Mouse (Mus musculus) layer of hippocampus, postnatal 25 days (tissue): ENCODE results near the gene Gm11985. TPM values are rescaled to one million over a fixed set of nuclear protein-coding genes. Genes with fewer than 3 reads are reported as not detected.
A peak's percentile ranks its signal among the peaks of the same experiment; 100 is the strongest.

ENCODE experiments used
- DNase-seq, 2 experiments: peaks; one replicate each; pipeline ENCODE4 v3.0.0; 2022; ENCODE audit warnings: mixed read lengths in 2 of 2, low spot score in 1 of 2; ENCODE audit errors: extremely low spot score in 1 of 2
- total RNA-seq, 2 experiments: library from RNA; stranded (reverse); gene quantifications; 2 replicates each; pipeline ENCODE4 v1.2.3; 2021

The Gm11985 gene
- total RNA-seq, 2 experiments from 2014 or later = not detected

GRCm38 (mm10) chr11:7202206-7202605 is 13.8 kb upstream of the Gm11985 start:
- DNase-seq = no peak

DNA sequence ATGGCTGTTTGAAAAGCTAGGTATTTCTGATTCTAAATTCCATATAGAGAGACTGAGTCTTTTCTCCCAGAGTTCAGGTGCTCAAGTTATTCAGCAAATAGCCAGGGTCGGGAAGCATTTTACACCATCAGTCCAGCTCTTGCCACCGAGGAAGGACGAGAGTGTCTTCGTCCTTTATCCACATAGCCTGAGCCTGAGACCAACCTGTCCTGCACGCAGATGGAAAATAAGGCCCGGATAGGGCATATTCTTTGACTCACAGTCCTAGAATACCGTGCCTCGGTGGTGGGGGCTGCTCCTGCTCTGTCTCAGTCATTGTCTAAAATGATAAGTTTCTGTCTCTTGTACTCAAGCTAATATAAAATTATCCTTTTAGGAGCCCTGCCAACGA is 12.0 kb upstream of the Gm11985 start:
- DNase-seq = no peak

GRCm38 (mm10) chr11:7199736-7200392 is 11.5 kb upstream of the Gm11985 start:
- peak in 1 of 2 experiments; percentile 64 for DNase-seq

GRCm38 (mm10) chr11:7198481-7199256 is 10.3 kb upstream of the Gm11985 start:
- no peak for DNase-seq

GRCm38 (mm10) chr11:7198006-7198405 is 9.6 kb upstream of the Gm11985 start:
- no peak for DNase-seq

DNA sequence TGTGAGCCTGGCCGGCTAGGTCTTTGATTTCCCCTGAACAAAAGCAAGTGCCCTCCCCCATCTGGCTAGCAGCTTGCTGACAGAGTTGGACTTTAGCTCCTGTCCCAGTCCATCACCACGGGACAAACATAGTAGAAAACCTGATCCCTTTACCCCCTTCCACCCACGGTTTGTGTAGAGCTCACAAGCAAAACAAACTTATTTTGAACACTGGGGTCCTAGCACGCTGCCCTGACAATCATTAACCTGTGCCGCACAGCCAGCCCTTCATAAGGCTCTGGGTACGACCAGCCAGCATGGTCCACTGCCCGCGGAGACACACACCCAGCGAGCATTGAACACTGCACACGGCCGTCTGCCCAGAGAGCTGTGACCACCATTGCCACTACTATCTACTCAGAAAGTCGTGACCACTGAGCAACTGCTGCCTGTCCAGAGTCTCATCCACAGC is 9.1 kb upstream of the Gm11985 start, which contains the start of gene Igfbp1:
Gene Igfbp1 (plus strand): TSS at position 292 of the 451 bp plus-strand sequence.
- no peak for DNase-seq

DNA sequence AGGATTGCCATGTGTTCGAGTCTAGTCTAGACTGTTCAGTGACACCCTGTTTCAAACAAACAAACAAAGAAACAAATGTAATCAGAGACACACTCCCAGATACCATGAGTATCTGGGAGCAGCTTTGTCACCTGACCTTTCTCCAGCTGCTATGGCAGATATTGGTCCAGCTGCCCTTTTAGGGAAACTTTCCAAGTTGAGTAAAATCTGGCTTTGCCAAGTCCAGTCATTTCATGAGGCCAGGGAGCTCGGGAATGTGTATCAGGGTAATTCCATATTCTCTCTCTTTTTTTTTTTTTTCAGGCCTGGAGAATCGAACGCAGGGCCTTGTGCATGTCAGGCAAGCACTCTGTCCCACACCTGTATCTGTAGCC is 6.9 kb upstream of the Gm11985 start:
- DNase-seq = no peak

- no peak for DNase-seq
These were observed 6.3 kb upstream of the Gm11985 start for GRCm38 (mm10) chr11:7194432-7195311.

DNA sequence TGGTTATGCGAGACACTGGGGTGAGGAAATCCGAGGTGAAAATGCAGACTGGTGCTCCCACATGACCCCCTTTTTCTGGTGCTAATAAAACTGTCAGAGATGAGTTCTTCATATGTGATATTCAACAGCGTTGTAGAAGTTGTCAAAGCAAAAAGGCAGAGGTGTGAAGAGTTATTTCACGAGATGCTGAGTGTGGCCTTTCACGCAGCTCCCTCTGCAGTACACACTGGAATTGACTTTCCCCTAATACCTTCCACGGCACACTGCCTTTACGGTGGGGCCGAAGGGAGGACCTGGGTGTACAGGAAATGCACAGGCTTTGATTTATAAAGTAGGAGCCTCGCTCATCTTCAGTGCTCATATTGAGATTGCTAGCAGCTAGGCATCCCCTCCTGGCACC is 4.8 kb upstream of the Gm11985 start:
- no peak for DNase-seq

- no peak for DNase-seq
These were observed 4.3 kb upstream of the Gm11985 start for GRCm38 (mm10) chr11:7192710-7193109.

- DNase-seq = no peak
These were observed 897 bp downstream of the Gm11985 start for GRCm38 (mm10) chr11:7187472-7187871.

- DNase-seq = no peak
These were observed 3.9 kb downstream of the Gm11985 start for GRCm38 (mm10) chr11:7184420-7184819.

DNA sequence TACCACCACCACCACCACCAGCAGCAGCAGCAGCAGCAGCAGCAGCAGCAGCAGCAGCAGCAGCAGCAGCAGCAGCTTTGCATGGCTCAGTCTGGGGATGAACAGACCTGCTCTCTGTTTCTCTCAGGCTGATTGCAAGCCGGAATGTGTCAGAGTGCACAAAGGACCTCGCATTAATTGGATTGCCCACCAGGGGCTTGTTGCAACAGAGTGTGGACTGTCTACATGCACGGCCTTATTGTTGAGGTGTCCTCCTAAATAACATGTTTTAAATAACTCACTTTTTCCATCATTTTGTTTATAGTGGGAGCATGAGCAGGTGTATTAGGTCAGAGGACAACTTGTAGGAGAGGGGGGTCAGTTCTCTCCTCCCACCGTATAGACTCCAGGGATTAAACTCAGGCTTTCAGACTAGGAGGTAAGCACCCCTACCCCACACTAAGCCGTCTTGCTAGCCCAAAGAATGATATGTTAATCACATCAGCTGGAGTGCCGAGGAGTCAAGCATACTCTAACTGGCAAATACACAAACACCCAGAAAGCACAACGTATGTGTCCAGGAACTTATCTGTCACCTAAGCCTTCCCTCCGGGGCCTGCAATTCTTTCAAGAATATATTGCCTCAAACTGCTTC is 5.8 kb downstream of the Gm11985 start:
- DNase-seq = no peak

- no peak for DNase-seq
These were observed 9.1 kb downstream of the Gm11985 start for GRCm38 (mm10) chr11:7179276-7179675.

- DNase-seq = no peak
These were observed 9.6 kb downstream of the Gm11985 start for GRCm38 (mm10) chr11:7178724-7179123.

DNA sequence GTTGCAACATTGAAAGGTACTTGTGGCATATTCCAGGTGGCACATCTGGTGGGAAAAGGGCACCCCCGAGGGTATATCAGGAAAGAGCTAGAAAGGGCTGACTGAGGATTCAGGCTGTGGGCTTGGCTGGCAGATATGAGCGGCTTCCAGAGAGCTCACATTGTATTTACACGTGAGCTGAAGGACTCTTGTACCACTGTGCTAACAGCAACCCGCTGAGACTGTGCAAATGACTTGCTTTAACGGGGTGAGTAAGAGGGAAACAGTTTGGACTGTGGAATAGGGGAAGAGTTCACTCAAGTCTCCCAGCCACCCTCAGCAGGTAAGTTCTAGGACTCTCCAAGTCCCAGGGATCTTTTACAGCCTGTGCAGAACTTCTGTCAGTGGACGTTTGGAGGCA is 14.7 kb downstream of the Gm11985 start:
- no peak for DNase-seq

- DNase-seq = no peak
These were observed 18.7 kb downstream of the Gm11985 start for GRCm38 (mm10) chr11:7169645-7170044.

- no peak for DNase-seq
These were observed 24.0 kb downstream of the Gm11985 start for GRCm38 (mm10) chr11:7164416-7164815.

DNA sequence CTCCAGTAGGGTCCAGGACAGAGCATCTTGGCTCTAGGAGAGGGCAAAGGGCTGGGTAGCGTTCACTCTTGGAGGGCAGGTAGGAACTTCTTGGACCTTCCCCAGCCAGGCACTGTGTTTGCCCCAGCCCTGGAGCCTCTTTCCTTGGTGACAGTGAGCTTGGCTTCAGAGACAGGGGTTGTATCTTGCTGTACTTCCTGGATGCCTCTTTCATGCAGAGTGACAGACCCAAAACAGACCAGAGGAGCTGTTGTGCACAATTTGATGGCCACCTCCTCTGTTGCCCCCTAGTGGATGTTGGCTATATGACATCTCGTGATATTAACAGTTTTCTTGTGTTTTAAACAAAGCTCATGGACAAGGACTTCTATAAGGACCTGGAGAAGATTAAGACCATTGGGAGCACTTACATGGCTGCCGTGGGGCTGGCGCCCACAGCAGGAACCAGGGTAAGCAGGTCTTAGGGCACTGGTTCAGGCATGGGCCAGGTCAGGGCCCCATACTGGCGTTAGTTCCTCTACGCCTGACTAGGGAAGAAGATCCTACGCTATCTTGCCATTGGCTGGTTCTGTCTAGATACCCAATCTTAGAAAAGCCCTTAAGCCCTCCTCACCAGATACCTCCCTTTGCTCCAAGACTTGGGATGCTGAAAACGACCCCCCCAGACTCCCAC is 26.7 kb downstream of the Gm11985 start:
- DNase-seq = peak in 1 of 2 experiments; percentile 23

- no peak for DNase-seq
These were observed 27.7 kb downstream of the Gm11985 start for GRCm38 (mm10) chr11:7160637-7161101.
